Mouse (Mus musculus) C2C12 (cell line): Measurements from ENCODE around the gene Itgb2. TPM values are rescaled to one million over a fixed set of nuclear protein-coding genes. Genes with fewer than 3 reads are reported as not detected.

ENCODE experiments used
- H3K27me3 ChIP-seq: one replicate; pipeline ENCODE4 v1.6.1; 2011; ENCODE audit not compliant: control insufficient read depth, insufficient read depth, insufficient read length
- H3K36me3 ChIP-seq: one replicate; pipeline ENCODE4 v1.6.1; 2011; ENCODE audit not compliant: control insufficient read depth, insufficient read depth
- H3K4me3 ChIP-seq: one replicate; pipeline ENCODE4 v1.5.1; 2011; ENCODE audit warnings: mild to moderate bottlenecking, control low read depth; ENCODE audit not compliant: poor library complexity, insufficient read depth, severe bottlenecking
- H3K79me2 ChIP-seq: one replicate; pipeline ENCODE4 v1.6.1; 2011; ENCODE audit not compliant: control insufficient read depth, insufficient read depth
- H3K79me3 ChIP-seq: one replicate; pipeline ENCODE4 v1.6.1; 2011; ENCODE audit warnings: low read depth, control low read depth
- H3ac ChIP-seq: one replicate; pipeline ENCODE3; 2011; ENCODE audit warnings: low read depth; ENCODE audit not compliant: control insufficient read depth, insufficient read length
- CEBPB ChIP-seq: IDR thresholded peaks from one replicate; pipeline ENCODE4 v1.6.1; 2011; ENCODE audit warnings: low read depth, mild to moderate bottlenecking, control low read depth, moderate library complexity
- CTCF ChIP-seq: IDR thresholded peaks from one replicate; pipeline ENCODE4 v1.5.1; 2011; ENCODE audit not compliant: control insufficient read depth, insufficient read depth, insufficient read length
- FOSL1 ChIP-seq: IDR thresholded peaks from one replicate; pipeline ENCODE4 v1.8.0; 2011; ENCODE audit warnings: mild to moderate bottlenecking, low read length; ENCODE audit not compliant: poor library complexity, insufficient read depth, severe bottlenecking
- MAX ChIP-seq: IDR thresholded peaks from one replicate; pipeline ENCODE4 v1.6.1; 2011; ENCODE audit warnings: mild to moderate bottlenecking, control low read depth
- MYOD1 ChIP-seq: IDR thresholded peaks from one replicate; pipeline ENCODE4 v1.6.1; 2011; ENCODE audit warnings: low read depth; ENCODE audit not compliant: control insufficient read depth, insufficient read length
- MYOG ChIP-seq: IDR thresholded peaks from one replicate; pipeline ENCODE4 v1.6.1; 2011; ENCODE audit not compliant: control insufficient read depth, insufficient read length; ENCODE audit errors: extremely low read depth
- USF1 ChIP-seq: IDR thresholded peaks from one replicate; pipeline ENCODE4 v1.6.1; 2011; ENCODE audit warnings: low read depth, mild to moderate bottlenecking, control low read depth, moderate library complexity
- polyA plus RNA-seq: library from polyadenylated mRNA; unstranded; fragments of >200 nt; fragmentation: generic; extraction: Trizol; gene quantifications from one replicate; pipeline ENCODE4 v1.2.1, GENCODE M21; 2012; ENCODE audit warnings: missing spikeins

Itgb2 gene
- polyA plus RNA-seq, 1 experiment: 0.47 TPM

DNA sequence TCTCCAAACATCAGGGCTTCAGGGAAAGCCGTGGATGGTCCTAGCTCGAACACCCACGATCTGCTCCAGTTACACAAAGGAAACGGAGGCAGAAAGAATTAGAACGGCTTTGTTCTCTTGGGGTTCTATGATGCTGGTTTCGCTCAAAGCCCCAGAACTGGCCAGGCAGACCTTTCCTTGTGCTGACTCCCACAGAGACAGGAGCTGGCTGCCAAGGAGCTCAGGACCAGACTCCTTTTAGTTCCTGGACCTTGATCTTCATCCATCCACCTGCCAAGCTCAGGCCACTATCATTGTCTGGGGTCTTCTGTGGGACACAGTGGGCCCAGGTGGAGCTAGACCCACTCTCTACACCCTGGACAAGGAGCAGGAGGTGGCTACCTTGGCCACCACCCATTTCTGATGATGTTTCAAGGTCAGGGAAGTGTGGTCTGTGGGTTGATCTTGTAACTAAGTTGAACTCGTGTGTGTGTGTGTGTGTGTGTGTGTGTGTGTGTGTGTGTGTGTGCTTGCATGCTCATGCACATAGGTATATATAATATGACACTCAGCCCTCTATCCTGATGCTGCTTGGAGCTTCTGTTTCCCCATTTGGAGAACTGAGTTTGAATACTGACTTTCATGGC lies 9.4 kb downstream of the Itgb2 start:
- Histone ChIP-seq H3K4me3 (no peak overlapping the region), H3K79me3 (no peaks in the 10 kb centered on the region), H3K27me3 (no peaks in the 10 kb centered on the region), H3ac (no peak overlapping the region), H3K36me3 (no peaks in the 10 kb centered on the region), H3K79me2 (no peaks in the 10 kb centered on the region)
- no peak for TF ChIP-seq MAX
- TF ChIP-seq CEBPB: no peak
- no peak for TF ChIP-seq MYOD1
- TF ChIP-seq FOSL1: no peak
- TF ChIP-seq CTCF: no peak
- TF ChIP-seq USF1: no peak
- no peak for TF ChIP-seq MYOG

DNA sequence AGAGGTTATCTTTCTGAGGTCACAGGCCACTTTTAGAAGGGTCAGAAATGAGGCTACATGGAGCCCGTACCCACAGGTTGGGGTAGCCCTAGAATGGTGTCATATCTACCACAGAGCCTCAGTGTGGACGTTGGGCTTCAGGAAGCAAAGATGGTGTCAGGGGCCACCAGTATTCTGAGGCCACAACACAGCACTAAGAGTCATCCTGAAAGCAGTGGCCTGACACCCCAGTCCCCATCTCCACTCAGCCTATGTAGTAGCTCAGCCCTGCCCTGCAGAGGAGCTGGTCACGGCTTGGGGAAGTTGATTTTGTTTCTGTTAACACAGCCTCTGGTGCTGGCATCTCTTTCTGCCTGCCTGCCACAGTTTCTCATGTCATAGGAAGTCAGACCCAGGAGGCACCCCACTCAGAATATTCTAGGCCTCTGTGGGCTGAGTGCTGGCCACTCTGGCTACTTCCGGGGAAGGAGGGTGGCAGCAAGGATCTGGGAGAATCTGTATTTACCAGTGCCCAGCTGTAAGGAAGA lies 10.6 kb downstream of the Itgb2 start:
- Histone ChIP-seq H3ac (no peak overlapping the region), H3K79me2 (no peaks in the 10 kb centered on the region), H3K36me3 (no peaks in the 10 kb centered on the region), H3K79me3 (no peaks in the 10 kb centered on the region), H3K4me3 (no peak overlapping the region), H3K27me3 (no peaks in the 10 kb centered on the region)
- TF ChIP-seq CEBPB (no peak), CTCF (no peak), FOSL1 (no peak), MAX (no peak), MYOG (no peak), USF1 (no peak), MYOD1 (no peak)

DNA sequence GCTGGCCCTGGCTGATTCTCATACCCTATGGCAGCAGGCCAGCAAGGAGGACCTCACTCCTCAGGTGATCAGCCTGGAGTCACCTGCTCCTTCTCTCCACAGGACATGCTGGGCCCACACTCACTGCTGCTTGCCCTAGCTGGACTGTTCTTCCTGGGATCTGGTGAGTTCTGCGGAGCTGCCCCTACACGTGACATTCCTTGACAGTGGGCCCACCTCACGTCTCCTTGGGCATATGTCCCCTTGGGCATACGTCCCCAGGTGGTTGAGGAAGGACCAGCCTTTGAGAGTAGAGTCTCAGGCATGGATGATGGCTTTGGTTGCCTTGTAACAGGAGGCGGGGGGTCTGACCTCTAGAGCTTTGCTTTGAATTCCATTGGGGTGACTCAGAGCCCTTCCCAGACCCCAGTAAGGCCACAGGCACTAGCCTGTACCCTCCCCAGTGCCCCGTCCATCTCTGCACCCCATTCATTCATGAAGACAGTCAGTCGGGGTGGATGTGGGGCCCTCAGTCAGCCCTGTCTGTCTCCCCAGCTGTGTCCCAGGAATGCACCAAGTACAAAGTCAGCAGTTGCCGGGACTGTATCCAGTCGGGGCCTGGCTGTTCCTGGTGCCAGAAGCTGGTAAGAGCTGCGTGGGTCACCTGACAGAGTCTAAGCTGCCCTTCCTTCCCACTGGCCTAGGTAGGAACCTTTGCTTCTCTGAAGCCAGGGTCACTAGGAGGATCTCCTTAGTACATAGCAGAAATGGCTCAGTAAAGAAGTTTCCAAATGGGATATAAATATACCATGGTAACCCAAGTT lies 12.0 kb downstream of the Itgb2 start:
- Histone ChIP-seq H3ac (no peak overlapping the region), H3K4me3 (no peak overlapping the region), H3K36me3 (no peaks in the 10 kb centered on the region), H3K79me3 (no peaks in the 10 kb centered on the region), H3K27me3 (no peaks in the 10 kb centered on the region), H3K79me2 (no peaks in the 10 kb centered on the region)
- TF ChIP-seq MYOD1 (no peak), MAX (no peak), USF1 (no peak), CEBPB (no peak), CTCF (no peak), MYOG (no peak), FOSL1 (no peak)

DNA sequence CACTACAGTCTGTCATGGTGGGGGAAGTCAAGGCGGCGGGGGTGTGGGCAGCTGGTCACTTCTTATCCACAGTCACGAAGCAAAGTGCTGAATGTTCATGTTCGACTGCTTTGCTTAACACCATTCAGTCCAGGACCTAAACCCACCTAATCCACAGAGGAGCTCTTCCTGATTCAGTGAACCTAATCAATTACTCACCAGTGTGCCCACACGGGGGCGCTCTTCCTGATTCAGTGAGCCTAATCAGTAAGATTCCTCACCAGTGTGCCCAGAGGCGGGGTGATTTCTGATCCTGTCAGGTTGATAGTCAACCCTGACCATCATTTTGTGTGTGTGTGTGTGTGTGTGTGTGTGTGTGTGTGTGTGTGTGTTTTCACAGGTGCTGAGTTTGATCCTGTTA lies 13.2 kb downstream of the Itgb2 start:
- Histone ChIP-seq H3K79me3 (no peaks in the 10 kb centered on the region), H3K27me3 (no peaks in the 10 kb centered on the region), H3K79me2 (no peaks in the 10 kb centered on the region), H3K36me3 (no peaks in the 10 kb centered on the region), H3K4me3 (no peak overlapping the region), H3ac (no peak overlapping the region)
- no peak for TF ChIP-seq MYOG
- TF ChIP-seq CEBPB: no peak
- no peak for TF ChIP-seq CTCF
- no peak for TF ChIP-seq MAX
- no peak for TF ChIP-seq FOSL1
- TF ChIP-seq USF1: no peak
- TF ChIP-seq MYOD1: no peak

DNA sequence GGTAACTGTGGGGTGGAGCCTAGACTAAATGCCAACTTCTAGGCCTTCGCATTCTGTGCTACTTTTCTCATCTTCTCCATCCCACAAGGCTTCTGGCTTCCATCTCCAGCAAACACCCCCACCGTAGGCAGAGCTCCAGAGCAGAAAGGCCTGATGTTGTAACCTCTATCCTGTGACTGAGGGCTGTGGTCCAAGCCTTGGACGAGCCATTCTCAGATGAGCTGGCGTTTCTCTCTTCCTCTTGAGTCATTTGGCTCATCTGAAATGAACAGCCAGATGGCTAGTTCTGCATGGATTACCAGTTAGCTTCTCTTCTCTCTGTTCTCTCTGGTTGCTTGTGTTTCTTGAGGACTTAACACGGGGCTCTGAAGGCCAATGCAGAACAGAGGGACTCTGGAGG lies 14.9 kb downstream of the Itgb2 start:
- no peaks in the 10 kb centered on the region for H3K36me3 ChIP-seq
- H3K79me2 ChIP-seq: no peaks in the 10 kb centered on the region
- H3ac ChIP-seq: no peak overlapping the region
- peak; percentile 50 for TF ChIP-seq CEBPB
- no peak for TF ChIP-seq CTCF
- no peaks in the 10 kb centered on the region for H3K79me3 ChIP-seq
- H3K4me3 ChIP-seq: no peak overlapping the region
- H3K27me3 ChIP-seq: no peaks in the 10 kb centered on the region

DNA sequence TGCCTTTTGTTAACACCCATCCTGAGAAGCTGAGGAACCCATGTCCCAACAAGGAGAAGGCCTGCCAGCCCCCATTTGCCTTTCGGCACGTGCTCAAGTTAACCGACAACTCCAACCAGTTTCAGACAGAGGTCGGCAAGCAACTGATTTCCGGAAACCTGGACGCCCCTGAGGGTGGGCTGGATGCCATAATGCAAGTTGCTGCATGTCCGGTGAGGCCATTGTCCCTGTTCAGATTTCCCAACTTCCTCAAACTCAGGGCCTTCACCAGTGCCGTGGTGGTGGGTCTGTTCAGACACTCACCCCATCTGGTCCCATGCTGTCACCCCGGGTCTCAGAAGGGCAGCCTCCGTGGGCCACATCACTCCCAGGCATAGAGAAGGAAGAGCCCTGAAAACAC lies 18.5 kb downstream of the Itgb2 start:
- Histone ChIP-seq H3K36me3 (no peaks in the 10 kb centered on the region), H3K79me2 (no peaks in the 10 kb centered on the region), H3ac (no peak overlapping the region), H3K79me3 (no peaks in the 10 kb centered on the region), H3K4me3 (no peak overlapping the region), H3K27me3 (no peaks in the 10 kb centered on the region)
- no peak for TF ChIP-seq FOSL1
- TF ChIP-seq USF1: no peak
- no peak for TF ChIP-seq MAX
